Mouse (Mus musculus) gastrocnemius, postnatal 10 days (tissue): ENCODE measurements around the gene Frmd4a. TPM values are rescaled to one million over a fixed set of nuclear protein-coding genes. Genes with fewer than 3 reads are reported as not detected.

Experiments used
- DNase-seq: peaks from one replicate; pipeline ENCODE4 v3.0.0; 2021; ENCODE audit warnings: mixed read lengths
- total RNA-seq, 2 experiments: library from RNA; stranded (reverse); gene quantifications; 2 replicates each; pipeline ENCODE4 v1.2.3; 2021

Gene Frmd4a
- total RNA-seq, 2 experiments from 2014 or later = 22.1 to 28.3 TPM

- peak; percentile 72 for DNase-seq
These were observed 603.3 kb downstream of the Frmd4a start for GRCm38 (mm10) chr2:4620640-4621401.

- no peak for DNase-seq
These were observed 604.0 kb downstream of the Frmd4a start for GRCm38 (mm10) chr2:4621471-4621985.

- no peak for DNase-seq
These were observed 609.4 kb downstream of the Frmd4a start for GRCm38 (mm10) chr2:4626911-4627310.

GRCm38 (mm10) chr2:4628920-4629319, 611.4 kb downstream of the Frmd4a start:
- no peak for DNase-seq

- no peak for DNase-seq
These were observed 612.0 kb downstream of the Frmd4a start for GRCm38 (mm10) chr2:4629470-4629869.

- DNase-seq = no peak
These were observed 612.8 kb downstream of the Frmd4a start for GRCm38 (mm10) chr2:4630197-4630835.

- no peak for DNase-seq
These were observed 618.3 kb downstream of the Frmd4a start for GRCm38 (mm10) chr2:4635804-4636203.

GRCm38 (mm10) chr2:4636656-4637055, 619.1 kb downstream of the Frmd4a start:
- DNase-seq = no peak

- DNase-seq = no peak
These were observed 620.7 kb downstream of the Frmd4a start for GRCm38 (mm10) chr2:4638189-4638588.

GRCm38 (mm10) chr2:4645066-4645465, 627.5 kb downstream of the Frmd4a start:
- no peak for DNase-seq

GRCm38 (mm10) chr2:4648094-4648493, 630.6 kb downstream of the Frmd4a start:
- DNase-seq = no peak

- DNase-seq = no peak
These were observed 632.1 kb downstream of the Frmd4a start for GRCm38 (mm10) chr2:4649646-4650045.

- DNase-seq = peak; percentile 84
These were observed 634.2 kb downstream of the Frmd4a start, which contains the start of gene Prpf18 for GRCm38 (mm10) chr2:4651500-4652285. Gene Prpf18 (minus strand): TSS chr2:4652113.

GRCm38 (mm10) chr2:4660677-4661076, 643.2 kb downstream of the Frmd4a start:
- no peak for DNase-seq
